Mouse (Mus musculus) midbrain, embryonic 12.5 days (tissue): ENCODE results near the gene Olfr514. TPM values are rescaled to one million over a fixed set of nuclear protein-coding genes. Genes with fewer than 3 reads are reported as not detected.
"Not testable (repeated sequence)": the region's sequence is repeated elsewhere in the genome, so short reads cannot be mapped to it uniquely, and the experiment has no call there.

Source experiments
- ATAC-seq: fragments of 200-750 bp; cut with Nextera tagmentation; 2 replicates; pipeline ENCODE4 v1.8.0; 2017; ENCODE audit warnings: low read depth, moderate TSS enrichment, moderate library complexity; ENCODE audit not compliant: low FRiP score
- H3K27ac ChIP-seq: fragments of 300-500 bp; sonication (generic); replicated peaks from 2 replicates; pipeline ENCODE4 v1.5.1; 2016; ENCODE audit warnings: mild to moderate bottlenecking
- H3K27me3 ChIP-seq: fragments of 300-500 bp; sonication (generic); 2 replicates; pipeline ENCODE4 v1.6.1; 2016; ENCODE audit warnings: mild to moderate bottlenecking
- H3K36me3 ChIP-seq: fragments of 300-500 bp; sonication (generic); 2 replicates; pipeline ENCODE4 v1.6.1; 2016
- H3K4me1 ChIP-seq: fragments of 300-500 bp; sonication (generic); 2 replicates; pipeline ENCODE4 v1.6.1; 2016
- H3K4me2 ChIP-seq: fragments of 300-500 bp; sonication (generic); replicated peaks from 2 replicates; pipeline ENCODE4 v1.6.1; 2016; ENCODE audit warnings: mild to moderate bottlenecking, moderate library complexity
- H3K4me3 ChIP-seq: fragments of 300-500 bp; sonication (generic); 2 replicates; pipeline ENCODE4 v1.5.1; 2016; ENCODE audit warnings: mild to moderate bottlenecking
- H3K9ac ChIP-seq: fragments of 300-500 bp; sonication (generic); replicated peaks from 2 replicates; pipeline ENCODE4 v1.6.1; 2016; ENCODE audit warnings: mild to moderate bottlenecking, moderate library complexity
- H3K9me3 ChIP-seq: fragments of 300-500 bp; sonication (generic); 2 replicates; pipeline ENCODE4 v1.6.1; 2016; ENCODE audit warnings: mild to moderate bottlenecking
- WGBS: fragments of 180-500 bp; shearing (Covaris S2); methylation state at CpG from one replicate; pipeline ENCODE4 v1.1.7; 2016; 5-methylcytosine and 5-hydroxymethylcytosine counted together
- polyA plus RNA-seq: library from polyadenylated mRNA; unstranded; fragments of >200 nt; fragmentation: Nextera tagmentation; extraction: Ambion mirVana; gene quantifications from 2 replicates; pipeline ENCODE4 v1.2.1, GENCODE M21; 2016

Olfr514 gene
- not detected in 2 replicates for polyA plus RNA-seq

GRCm38 (mm10) chr7:108825897-108826296 lies at the start of gene Olfr514:
Gene Olfr514 (minus strand): TSS chr7:108825997.
- Histone ChIP-seq H3K4me3 (no peak within 1 kb of the TSS), H3K36me3 (no peaks in the 10 kb centered on the region), H3K4me2 (no peak within 1 kb of the TSS), H3K9me3 (no peaks in the 10 kb centered on the region), H3K27ac (no peak within 1 kb of the TSS), H3K9ac (no peak within 1 kb of the TSS), H3K4me1 (no peaks in the 10 kb centered on the region), H3K27me3 (no peaks in the 10 kb centered on the region)
- no peak for ATAC-seq

- H3K9me3 ChIP-seq = no peaks in the 10 kb centered on the region
- no peak within 1 kb of the TSS for H3K4me3 ChIP-seq
- H3K36me3 ChIP-seq = no peaks in the 10 kb centered on the region
- H3K27ac ChIP-seq = no peak within 1 kb of the TSS
- H3K4me2 ChIP-seq = no peak within 1 kb of the TSS
- H3K27me3 ChIP-seq = no peaks in the 10 kb centered on the region
- H3K9ac ChIP-seq = no peak within 1 kb of the TSS
- ATAC-seq = no peak
- WGBS = 68% methylated on average over 2 of the region's 2 CpGs
- H3K4me1 ChIP-seq = no peaks in the 10 kb centered on the region
Observed at GRCm38 (mm10) chr7:108872279-108872678, 46.5 kb upstream of the Olfr514 start, which contains the start of gene Olfr517. Gene Olfr517 (minus strand): TSS chr7:108872379.

GRCm38 (mm10) chr7:108850429-108850828 lies 24.6 kb upstream of the Olfr514 start, which contains the start of gene Olfr516:
Gene Olfr516 (minus strand): TSS chr7:108850529.
- Histone ChIP-seq H3K27ac (no peak within 1 kb of the TSS), H3K9ac (no peak within 1 kb of the TSS), H3K9me3 (no peaks in the 10 kb centered on the region), H3K4me1 (no peaks in the 10 kb centered on the region), H3K36me3 (no peaks in the 10 kb centered on the region), H3K4me3 (no peak within 1 kb of the TSS), H3K4me2 (no peak within 1 kb of the TSS), H3K27me3 (no peaks in the 10 kb centered on the region)
- no peak for ATAC-seq
- 89% methylated on average over 2 of the region's 2 CpGs for WGBS

GRCm38 (mm10) chr7:108814593-108815215 lies 11.1 kb downstream of the Olfr514 start:
- not testable (repeated sequence) for H3K4me3 ChIP-seq, H3K4me1 ChIP-seq, H3K36me3 ChIP-seq, H3K27ac ChIP-seq, H3K9ac ChIP-seq, H3K9me3 ChIP-seq, H3K27me3 ChIP-seq, H3K4me2 ChIP-seq
- WGBS = 51% methylated on average over 5 of the region's 5 CpGs
- peak; percentile 58; the same call in 1 of the 2 replicates for ATAC-seq

- WGBS = 56% methylated on average over 1 of the region's 1 CpGs
- no peaks in the 10 kb centered on the region for H3K9me3 ChIP-seq
- no peak overlapping the region for H3K4me3 ChIP-seq
- no peaks in the 10 kb centered on the region for H3K4me1 ChIP-seq
- H3K9ac ChIP-seq = no peak overlapping the region
- H3K4me2 ChIP-seq = no peak overlapping the region
- no peaks in the 10 kb centered on the region for H3K27me3 ChIP-seq
- no peaks in the 10 kb centered on the region for H3K36me3 ChIP-seq
- ATAC-seq = no peak
- H3K27ac ChIP-seq = no peak overlapping the region
Observed at GRCm38 (mm10) chr7:108797205-108797933, 28.4 kb downstream of the Olfr514 start.

Other genes with a start within 250 kb of the Olfr514 start
- gene Olfr506, start 215.2 kb downstream of the Olfr514 start, polyA plus RNA-seq = not detected in 2 replicates
- gene Olfr507, start 204.2 kb downstream of the Olfr514 start, polyA plus RNA-seq = not detected in 2 replicates
- not detected in 2 replicates for gene Olfr508, start 196.0 kb downstream of the Olfr514 start, polyA plus RNA-seq
- not detected in 2 replicates for gene Olfr509, start 174.1 kb downstream of the Olfr514 start, polyA plus RNA-seq
- not detected in 2 replicates for gene Olfr510, start 159.6 kb downstream of the Olfr514 start, polyA plus RNA-seq
- gene Olfr512, start 112.7 kb downstream of the Olfr514 start, polyA plus RNA-seq = not detected in 2 replicates
- not detected in 2 replicates for gene Olfr513, start 75.0 kb downstream of the Olfr514 start, polyA plus RNA-seq
- not detected in 2 replicates for gene Olfr516, start 24.5 kb upstream of the Olfr514 start, polyA plus RNA-seq
- not detected in 2 replicates for gene Olfr517, start 46.4 kb upstream of the Olfr514 start, polyA plus RNA-seq
- not detected in 2 replicates for gene Olfr518, start 59.0 kb upstream of the Olfr514 start, polyA plus RNA-seq
- gene Olfr519, start 68.4 kb upstream of the Olfr514 start, polyA plus RNA-seq = not detected in 2 replicates
- 0.06 TPM in 1 of 2 replicates, not detected in the other for gene Nlrp10, start 104.2 kb upstream of the Olfr514 start, polyA plus RNA-seq
- 77.9 and 86.2 TPM in 2 replicates for gene Eif3f, start 108.4 kb upstream of the Olfr514 start, polyA plus RNA-seq
- 26.2 and 31.8 TPM in 2 replicates for gene Tub, start 124.3 kb upstream of the Olfr514 start, polyA plus RNA-seq